Mouse (Mus musculus): Measurements from ENCODE around the gene Zfp334.

DNA sequence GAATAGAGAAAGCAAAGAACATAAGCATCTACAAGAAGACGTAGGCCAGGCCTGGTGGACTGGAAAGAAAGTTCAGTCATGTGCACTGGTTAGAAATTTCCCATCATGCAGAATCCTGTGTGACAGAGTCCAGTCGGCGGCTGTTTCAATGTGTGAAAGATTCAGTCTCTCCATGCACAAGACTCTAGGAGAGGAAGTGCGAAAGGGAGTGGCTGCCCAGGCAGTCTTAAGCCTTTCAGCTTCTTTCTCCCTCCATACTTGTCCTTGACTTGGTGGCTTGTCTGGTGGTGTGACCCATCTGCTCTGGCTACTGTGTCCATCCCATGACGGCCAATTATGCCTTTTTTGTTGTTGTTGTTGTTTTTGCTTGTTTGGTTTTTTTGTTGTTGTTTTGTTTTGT is 41.9 kb downstream of the Zfp334 start:
- TF ChIP-seq POLR2A (IDR thresholded peaks at IDR 0.05; ENCODE audit: borderline replicate concordance, extremely low read depth, insufficient read depth, insufficient read length, poor library complexity, severe bottlenecking): no peak
- no peak for TF ChIP-seq CTCF (IDR thresholded peaks at IDR 0.05; ENCODE audit: borderline replicate concordance, extremely low read depth, insufficient read depth, insufficient read length)

Measured in brain, embryonic 14.5 days (tissue).